Mouse (Mus musculus) heart, embryonic 11.5 days (tissue): ENCODE measurements at regions not wholly inside any gene's neighbourhood (a gene's known extent, or its start where the extent isn't known, plus 50 kb on each side); places are given as distances from the start of the nearest gene placed in this dataset.

ENCODE experiments used
- ATAC-seq: fragments of 200-750 bp; cut with Nextera tagmentation; replicated peaks from 2 replicates; pipeline ENCODE4 v1.8.0; 2017; ENCODE audit warnings: moderate library complexity; ENCODE audit not compliant: insufficient number of reproducible peaks, low FRiP score, low TSS enrichment
- H3K27ac ChIP-seq: fragments of 300-500 bp; sonication (generic); 2 replicates; pipeline ENCODE4 v1.5.1; 2014; ENCODE audit warnings: mild to moderate bottlenecking, low read depth, low read length
- H3K27me3 ChIP-seq: fragments of 300-500 bp; sonication (generic); 2 replicates; pipeline ENCODE4 v1.6.1; 2014; ENCODE audit warnings: mild to moderate bottlenecking, low read length, mixed read lengths; ENCODE audit not compliant: control insufficient read depth, insufficient read depth
- H3K36me3 ChIP-seq: fragments of 300-500 bp; sonication (generic); 2 replicates; pipeline ENCODE4 v1.6.1; 2014; ENCODE audit warnings: mild to moderate bottlenecking, low read length, moderate library complexity, mixed read lengths; ENCODE audit not compliant: control insufficient read depth, insufficient read depth
- H3K4me1 ChIP-seq: fragments of 300-500 bp; sonication (generic); 2 replicates; pipeline ENCODE4 v1.6.1; 2014; ENCODE audit warnings: low read length; ENCODE audit not compliant: control insufficient read depth, insufficient read depth
- H3K4me2 ChIP-seq: fragments of 300-500 bp; sonication (generic); 2 replicates; pipeline ENCODE4 v1.6.1; 2014; ENCODE audit warnings: mild to moderate bottlenecking, moderate library complexity
- H3K4me3 ChIP-seq: fragments of 300-500 bp; sonication (generic); 2 replicates; pipeline ENCODE4 v1.5.1; 2014; ENCODE audit warnings: low read depth, low read length
- H3K9ac ChIP-seq: fragments of 300-500 bp; sonication (generic); 2 replicates; pipeline ENCODE4 v1.6.1; 2014; ENCODE audit warnings: mild to moderate bottlenecking, low read depth, low read length, moderate library complexity
- H3K9me3 ChIP-seq: fragments of 300-500 bp; sonication (generic); replicated peaks from 2 replicates; pipeline ENCODE4 v1.6.1; 2016; ENCODE audit warnings: low read length; ENCODE audit not compliant: control insufficient read depth
- WGBS: fragments of 180-500 bp; shearing (Covaris S2); extraction: QIAGEN DNeasy Blood & Tissue Kit; methylation state at CpG from one replicate; pipeline ENCODE4 v1.1.7; 2014; ENCODE audit not compliant: insufficient replicate concordance; 5-methylcytosine and 5-hydroxymethylcytosine counted together

- Histone ChIP-seq H3K36me3 (no peaks in the 10 kb centered on the region), H3K27me3 (no peaks in the 10 kb centered on the region), H3K4me1 (no peaks in the 10 kb centered on the region), H3K9ac (no peak overlapping the region), H3K9me3 (no peaks in the 10 kb centered on the region), H3K27ac (no peak overlapping the region), H3K4me2 (no peak overlapping the region), H3K4me3 (no peak overlapping the region)
- 54% methylated on average over 3 of the region's 3 CpGs for WGBS
- ATAC-seq = no peak
Observed at GRCm38 (mm10) chr1:55946786-55947549, 541.2 kb downstream of the Plcl1 start.

- Histone ChIP-seq H3K9ac (no peak overlapping the region), H3K36me3 (no peaks in the 10 kb centered on the region), H3K4me1 (no peaks in the 10 kb centered on the region), H3K4me3 (no peak overlapping the region), H3K27ac (no peak overlapping the region), H3K4me2 (no peak overlapping the region), H3K27me3 (no peaks in the 10 kb centered on the region), H3K9me3 (no peaks in the 10 kb centered on the region)
- 79% methylated on average over 5 of the region's 5 CpGs for WGBS
- no peak for ATAC-seq
Observed at GRCm38 (mm10) chr1:55947618-55948283, 542.0 kb downstream of the Plcl1 start.

- no peak for ATAC-seq
- WGBS = 81% methylated on average over 4 of the region's 4 CpGs
- Histone ChIP-seq H3K4me3 (no peak overlapping the region), H3K27me3 (no peaks in the 10 kb centered on the region), H3K4me1 (no peaks in the 10 kb centered on the region), H3K9me3 (no peaks in the 10 kb centered on the region), H3K27ac (no peak overlapping the region), H3K36me3 (no peaks in the 10 kb centered on the region), H3K9ac (no peak overlapping the region), H3K4me2 (no peak overlapping the region)
Observed at GRCm38 (mm10) chr1:55949606-55950005, 543.9 kb downstream of the Plcl1 start.

- Histone ChIP-seq H3K27ac (no peak overlapping the region), H3K4me2 (no peak overlapping the region), H3K27me3 (no peaks in the 10 kb centered on the region), H3K36me3 (no peaks in the 10 kb centered on the region), H3K4me3 (no peak overlapping the region), H3K9me3 (no peaks in the 10 kb centered on the region), H3K9ac (no peak overlapping the region), H3K4me1 (no peaks in the 10 kb centered on the region)
- 78% methylated on average over 11 of the region's 11 CpGs for WGBS
- no peak for ATAC-seq
Observed at GRCm38 (mm10) chr1:55957804-55958445, 552.2 kb downstream of the Plcl1 start.

GRCm38 (mm10) chr1:55960291-55960690 lies 554.6 kb downstream of the Plcl1 start:
- Histone ChIP-seq H3K9me3 (no peaks in the 10 kb centered on the region), H3K36me3 (no peaks in the 10 kb centered on the region), H3K27me3 (no peaks in the 10 kb centered on the region), H3K4me2 (no peak overlapping the region), H3K27ac (no peak overlapping the region), H3K9ac (no peak overlapping the region), H3K4me1 (no peaks in the 10 kb centered on the region), H3K4me3 (no peak overlapping the region)
- ATAC-seq = no peak
- WGBS = 18% methylated on average over 6 of the region's 6 CpGs

GRCm38 (mm10) chr1:55963867-55964266 lies 558.1 kb downstream of the Plcl1 start:
- H3K9me3 ChIP-seq = no peaks in the 10 kb centered on the region
- no peaks in the 10 kb centered on the region for H3K27me3 ChIP-seq
- no peak for ATAC-seq
- H3K27ac ChIP-seq = no peak overlapping the region
- H3K4me3 ChIP-seq = no peak overlapping the region
- H3K36me3 ChIP-seq = no peaks in the 10 kb centered on the region
- no peaks in the 10 kb centered on the region for H3K4me1 ChIP-seq
- H3K4me2 ChIP-seq = no peak overlapping the region
- WGBS = 74% methylated on average over 5 of the region's 5 CpGs
- H3K9ac ChIP-seq = no peak overlapping the region

- Histone ChIP-seq H3K27me3 (no peaks in the 10 kb centered on the region), H3K36me3 (no peaks in the 10 kb centered on the region), H3K9ac (no peak overlapping the region), H3K4me1 (no peaks in the 10 kb centered on the region), H3K4me2 (no peak overlapping the region), H3K27ac (no peak overlapping the region), H3K4me3 (no peak overlapping the region), H3K9me3 (no peaks in the 10 kb centered on the region)
- 83% methylated on average over 2 of the region's 2 CpGs for WGBS
- ATAC-seq = no peak
Observed at GRCm38 (mm10) chr1:55966273-55966672, 560.6 kb downstream of the Plcl1 start.

- WGBS = 84% methylated on average over 7 of the region's 7 CpGs
- no peak overlapping the region for H3K27ac ChIP-seq
Observed at GRCm38 (mm10) chr1:55967869-55968268, 562.1 kb downstream of the Plcl1 start.

More at GRCm38 (mm10) chr1:55967869-55968268, 562.1 kb downstream of the Plcl1 start:
- Histone ChIP-seq H3K4me2 (no peak overlapping the region), H3K4me1 (no peaks in the 10 kb centered on the region), H3K9me3 (no peaks in the 10 kb centered on the region), H3K9ac (no peak overlapping the region), H3K27me3 (no peaks in the 10 kb centered on the region), H3K36me3 (no peaks in the 10 kb centered on the region), H3K4me3 (no peak overlapping the region)
- no peak for ATAC-seq
